Mouse (Mus musculus) stomach, postnatal 0 days (tissue): ENCODE results near the gene Myo5c.

Source experiments
- CTCF ChIP-seq: IDR thresholded peaks from 2 replicates; pipeline ENCODE4 v1.5.1; 2016; ENCODE audit warnings: antibody characterized with exemption, low read depth, mild to moderate bottlenecking, moderate library complexity
- EP300 ChIP-seq: optimal IDR thresholded peaks from 2 replicates; pipeline ENCODE3; 2016; ENCODE audit warnings: antibody characterized with exemption

DNA sequence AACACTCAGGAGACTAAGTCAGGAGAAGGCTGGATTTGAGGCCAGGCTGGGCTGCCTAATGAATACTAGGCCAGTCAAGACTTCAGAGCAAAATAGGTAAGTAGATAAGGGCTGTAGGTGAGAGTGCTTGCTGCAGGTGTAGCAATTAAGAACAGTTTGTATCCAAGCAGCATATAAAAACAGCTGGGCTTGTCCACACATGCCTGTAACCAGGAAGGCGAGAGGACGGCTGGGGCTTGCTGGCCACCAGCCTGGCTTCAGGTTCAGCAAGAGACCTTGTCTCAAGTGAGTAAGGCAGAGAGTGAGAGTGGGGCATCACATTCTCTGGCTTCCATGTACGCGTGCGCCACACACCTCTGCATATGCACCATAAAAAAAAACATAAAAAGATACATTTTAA is 42.7 kb downstream of the Myo5c start:
- TF ChIP-seq CTCF (no peak), EP300 (no peak)
